Mouse (Mus musculus) effector memory CD4-positive, alpha-beta T cell, adult 7 months (primary cell): ENCODE measurements around the gene Ntrk1. TPM values are rescaled to one million over a fixed set of nuclear protein-coding genes. Genes with fewer than 3 reads are reported as not detected.

Experiments
- polyA plus RNA-seq: library from polyadenylated mRNA; unstranded; fragments of 100-300 nt; shearing (Covaris generic); gene quantifications from one replicate; pipeline ENCODE4 v1.2.1, GENCODE M21; 2017

The Ntrk1 gene
- polyA plus RNA-seq, result not detected

GRCm38 (mm10) chr3:87794922-87795325, at the start of gene Ntrk1:
TSS of gene Ntrk1 (minus strand) at chr3:87795162.

GRCm38 (mm10) chr3:87824206-87824605, 29.2 kb upstream of the Ntrk1 start, which contains the start of gene Pear1:
TSS of gene Pear1 (minus strand) at chr3:87824306.

GRCm38 (mm10) chr3:87796736-87797334, 1.9 kb upstream of the Ntrk1 start, which contains the start of gene Insrr:
TSS of gene Insrr (plus strand) at chr3:87796951.

GRCm38 (mm10) chr3:87748431-87748830, 46.5 kb downstream of the Ntrk1 start, which contains the start of gene Lrrc71:
TSS of gene Lrrc71 (minus strand) at chr3:87748625.

Other genes starting within 250 kb of the Ntrk1 start
- gene Arhgef11, start 177.6 kb downstream of the Ntrk1 start, polyA plus RNA-seq, result 6.6 TPM
- not detected for gene Lrrc71, start 46.5 kb downstream of the Ntrk1 start, polyA plus RNA-seq
- 0.37 TPM for gene Insrr, start 1.8 kb upstream of the Ntrk1 start, polyA plus RNA-seq
- 32.0 TPM for gene Pear1, start 29.1 kb upstream of the Ntrk1 start, polyA plus RNA-seq
- gene Sh2d2a, start 51.6 kb upstream of the Ntrk1 start, polyA plus RNA-seq, result 505 TPM
- gene Prcc, start 90.4 kb upstream of the Ntrk1 start, polyA plus RNA-seq, result 11.7 TPM
- gene Hdgf, start 111.2 kb upstream of the Ntrk1 start, polyA plus RNA-seq, result 142 TPM
- gene Mrpl24, start 124.3 kb upstream of the Ntrk1 start, polyA plus RNA-seq, result 136 TPM
- gene Isg20l2, start 135.2 kb upstream of the Ntrk1 start, polyA plus RNA-seq, result 31.6 TPM
- gene Rrnad1, start 135.6 kb upstream of the Ntrk1 start, polyA plus RNA-seq, result 17.3 TPM
- not detected for gene Crabp2, start 153.5 kb upstream of the Ntrk1 start, polyA plus RNA-seq
- 0.37 TPM for gene Nes, start 175.9 kb upstream of the Ntrk1 start, polyA plus RNA-seq
- not detected for gene Bcan, start 205.1 kb upstream of the Ntrk1 start, polyA plus RNA-seq
- not detected for gene Hapln2, start 232.4 kb upstream of the Ntrk1 start, polyA plus RNA-seq
- gene Gpatch4, start 247.9 kb upstream of the Ntrk1 start, polyA plus RNA-seq, result 12.0 TPM